Comparison of ENCODE assay signal across 22 mouse cellular contexts in the genomic region with DNA sequence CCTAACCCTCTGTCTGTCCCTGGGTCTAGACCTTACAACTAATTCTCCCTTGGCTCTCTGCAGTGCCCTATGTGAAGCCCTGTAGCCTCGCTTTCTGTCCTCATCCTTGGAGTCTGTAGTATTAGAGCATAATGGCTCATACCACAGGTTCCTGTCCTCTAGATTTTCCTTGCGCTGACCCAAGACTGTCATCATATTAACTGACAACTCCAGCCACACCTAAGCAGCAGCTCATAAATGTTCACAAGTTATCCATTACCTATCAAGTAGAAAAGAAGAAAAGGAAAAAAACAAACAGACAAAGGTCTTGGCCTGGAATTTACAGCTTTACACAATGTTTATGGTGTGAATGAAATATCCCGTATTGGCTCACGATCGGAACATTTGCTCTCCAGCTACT. TPM values are rescaled to one million over a fixed set of nuclear protein-coding genes. Genes with fewer than 3 reads are reported as not detected.
DNase-seq lines count a peak whose midpoint lies in the region; ATAC-seq lines count a peak whose summit lies in the region.
"Had no signal": no experiment of that assay in that cellular context is flagged by ENCODE, and none has a peak within 500 bp of the region (broad histone marks: within the 10 kb centered on the region; RNA-seq: fewer than 3 reads in every experiment).

No protein-coding gene starts in this region.

- H3K4me1 ChIP-seq in lung, embryonic 16.5 days (replicated peaks; ENCODE audit: control insufficient read depth, insufficient read depth, low read length): no peaks in the 10 kb centered on the region
- H3K4me1 ChIP-seq in intestine, embryonic 15.5 days (replicated peaks): no peaks in the 10 kb centered on the region
- H3K4me1 ChIP-seq in intestine, embryonic 16.5 days (ENCODE audit: control insufficient read depth, insufficient read depth, low read length): no peaks in the 10 kb centered on the region
- H3K4me1 ChIP-seq: embryonic facial prominence, embryonic 13.5 days; embryonic facial prominence, embryonic 15.5 days; forebrain, embryonic 10.5 days; forebrain, embryonic 12.5 days had no signal

- H3K9ac ChIP-seq in lung, embryonic 16.5 days (ENCODE audit: low read length): no peak overlapping the region
- no peak overlapping the region for H3K9ac ChIP-seq in intestine, embryonic 15.5 days
- no peak overlapping the region for H3K9ac ChIP-seq in intestine, embryonic 16.5 days (ENCODE audit: low read depth, low read length)
- H3K9ac ChIP-seq: embryonic facial prominence, embryonic 13.5 days; embryonic facial prominence, embryonic 15.5 days; forebrain, embryonic 12.5 days had no signal

- WGBS in lung, embryonic 16.5 days: 73% methylated on average over 5 of the region's 5 CpGs
- WGBS in intestine, embryonic 15.5 days: 79% methylated on average over 5 of the region's 5 CpGs
- 77% methylated on average over 5 of the region's 5 CpGs for WGBS in intestine, embryonic 16.5 days

- DNase-seq in lung, postnatal 14 days: no peak
- DNase-seq in left cerebral cortex, adult 8-10 months (ENCODE audit: low spot score in 2 of 2): no peak
- no peak for DNase-seq in kidney, postnatal 14 days
- DNase-seq: adrenal gland, adult 2 months; adrenal gland, postnatal 10 days; adrenal gland, postnatal 25 days; cerebellum, adult 11 months; cerebellum, adult 18-20 months; cerebellum, adult 8-10 months; cerebellum, adult 9-11 months; cerebellum, postnatal 14 days; cerebellum, postnatal 36 days; embryo, embryonic 11 days had no signal

- no peaks in the 10 kb centered on the region for H3K9me3 ChIP-seq in lung, embryonic 16.5 days (ENCODE audit: control insufficient read depth, low read length)
- no peaks in the 10 kb centered on the region for H3K9me3 ChIP-seq in intestine, embryonic 15.5 days
- H3K9me3 ChIP-seq in intestine, embryonic 16.5 days (ENCODE audit: control insufficient read depth, low read length): peaks cover 2% of the 10 kb centered on the region; the same call in 1 of the 2 replicates
- H3K9me3 ChIP-seq: embryonic facial prominence, embryonic 13.5 days; embryonic facial prominence, embryonic 15.5 days; forebrain, embryonic 10.5 days; forebrain, embryonic 12.5 days had no signal

- no peak overlapping the region for H3K4me2 ChIP-seq in lung, embryonic 16.5 days (ENCODE audit: low read depth, low read length)
- H3K4me2 ChIP-seq in intestine, embryonic 15.5 days (replicated peaks): no peak overlapping the region
- H3K4me2 ChIP-seq in intestine, embryonic 16.5 days (ENCODE audit: low read depth, low read length): no peak overlapping the region
- H3K4me2 ChIP-seq: embryonic facial prominence, embryonic 13.5 days; embryonic facial prominence, embryonic 15.5 days; forebrain, embryonic 12.5 days had no signal

- no peaks in the 10 kb centered on the region for H3K36me3 ChIP-seq in lung, embryonic 16.5 days (ENCODE audit: control insufficient read depth, insufficient read depth, low read length)
- H3K36me3 ChIP-seq in intestine, embryonic 15.5 days: no peaks in the 10 kb centered on the region
- H3K36me3 ChIP-seq in intestine, embryonic 16.5 days (ENCODE audit: control insufficient read depth, insufficient read depth, low read length): no peaks in the 10 kb centered on the region
- H3K36me3 ChIP-seq: embryonic facial prominence, embryonic 13.5 days; embryonic facial prominence, embryonic 15.5 days; forebrain, embryonic 10.5 days; forebrain, embryonic 12.5 days had no signal

- 0 out of 2 replicates have a peak, but pooled peaks have one; percentile 26 for ATAC-seq in lung, embryonic 16.5 days (ENCODE audit: low read depth)
- peak; percentile 66; the same call in 1 of the 2 replicates for ATAC-seq in intestine, embryonic 15.5 days
- peak; percentile 63 for ATAC-seq in intestine, embryonic 16.5 days
- ATAC-seq: forebrain, embryonic 14.5 days had no signal

- no peak overlapping the region for H3K27ac ChIP-seq in lung, embryonic 16.5 days (ENCODE audit: low read length)
- no peak overlapping the region for H3K27ac ChIP-seq in intestine, embryonic 15.5 days
- no peak overlapping the region for H3K27ac ChIP-seq in intestine, embryonic 16.5 days (ENCODE audit: low read length)
- H3K27ac ChIP-seq: embryonic facial prominence, embryonic 13.5 days; embryonic facial prominence, embryonic 15.5 days; forebrain, embryonic 10.5 days; forebrain, embryonic 12.5 days had no signal

- H3K27me3 ChIP-seq in lung, embryonic 16.5 days (ENCODE audit: control insufficient read depth, insufficient read depth, low read depth, low read length): no peaks in the 10 kb centered on the region
- H3K27me3 ChIP-seq in intestine, embryonic 15.5 days (replicated peaks): no peaks in the 10 kb centered on the region
- no peaks in the 10 kb centered on the region for H3K27me3 ChIP-seq in intestine, embryonic 16.5 days (replicated peaks; ENCODE audit: control insufficient read depth, insufficient read depth, low read length)
- H3K27me3 ChIP-seq: embryonic facial prominence, embryonic 13.5 days; embryonic facial prominence, embryonic 15.5 days; forebrain, embryonic 12.5 days had no signal

- no peak overlapping the region for H3K4me3 ChIP-seq in lung, embryonic 16.5 days (ENCODE audit: low read length)
- no peak overlapping the region for H3K4me3 ChIP-seq in intestine, embryonic 15.5 days (replicated peaks)
- H3K4me3 ChIP-seq in intestine, embryonic 16.5 days (ENCODE audit: low read length): no peak overlapping the region
- H3K4me3 ChIP-seq: embryonic facial prominence, embryonic 13.5 days; embryonic facial prominence, embryonic 15.5 days; erythroblast, embryonic 14.5 days; forebrain, embryonic 10.5 days; forebrain, embryonic 12.5 days had no signal

RNA-seq across cellular contexts. Expression of a gene that starts 43.4 kb away (rescaled TPM):
- polyA plus RNA-seq in lung, embryonic 16.5 days (2015; fragmentation: Nextera tagmentation; extraction: Ambion mirVana): 15.8 and 16.9 TPM in 2 replicates
- 24.5 and 25.4 TPM in 2 replicates for polyA plus RNA-seq in intestine, embryonic 15.5 days (2015; fragmentation: Nextera tagmentation; extraction: Ambion mirVana)
- 39.3 and 55.9 TPM in 2 replicates for polyA plus RNA-seq in intestine, embryonic 16.5 days (2015; fragmentation: Nextera tagmentation; extraction: Ambion mirVana)
- total RNA-seq in left cerebral cortex, adult 8-10 months (2022): 10 to 100 TPM; 21.9 to 26.2 (median 24.3) TPM
- polyA plus RNA-seq: erythroblast, embryonic 14.5 days had no signal
